Mouse (Mus musculus) heart, postnatal 0 days (tissue): Measurements from ENCODE around the gene Lmntd1. TPM values are rescaled to one million over a fixed set of nuclear protein-coding genes. Genes with fewer than 3 reads are reported as not detected.

Source experiments
- ATAC-seq: fragments of 200-750 bp; cut with Nextera tagmentation; 2 replicates; pipeline ENCODE4 v1.8.0; 2017; ENCODE audit warnings: low read depth, moderate number of reproducible peaks, moderate library complexity; ENCODE audit not compliant: insufficient read depth
- DNase-seq: peaks from one replicate; pipeline ENCODE4 v3.0.0-alpha.2; 2016; ENCODE audit warnings: low spot score
- H3K27ac ChIP-seq: fragments of 300-500 bp; sonication (generic); 2 replicates; pipeline ENCODE4 v1.5.1; 2014; ENCODE audit warnings: low read depth, mild to moderate bottlenecking
- H3K27me3 ChIP-seq: fragments of 300-500 bp; sonication (generic); 2 replicates; pipeline ENCODE4 v1.6.1; 2014; ENCODE audit warnings: low read length, mixed read lengths; ENCODE audit not compliant: control insufficient read depth, insufficient read depth
- H3K36me3 ChIP-seq: fragments of 300-500 bp; sonication (generic); replicated peaks from 2 replicates; pipeline ENCODE4 v1.6.1; 2014; ENCODE audit warnings: low read length, mixed read lengths; ENCODE audit not compliant: control insufficient read depth, insufficient read depth
- H3K4me1 ChIP-seq: fragments of 300-500 bp; sonication (generic); 2 replicates; pipeline ENCODE4 v1.6.1; 2014; ENCODE audit warnings: antibody characterized with exemption; ENCODE audit not compliant: control insufficient read depth, insufficient read depth
- H3K4me2 ChIP-seq: fragments of 300-500 bp; sonication (generic); 2 replicates; pipeline ENCODE4 v1.6.1; 2014; ENCODE audit warnings: low read depth, mild to moderate bottlenecking, low read length, moderate library complexity
- H3K4me3 ChIP-seq: fragments of 300-500 bp; sonication (generic); 2 replicates; pipeline ENCODE4 v1.5.1; 2014; ENCODE audit warnings: low read depth, low read length
- H3K9ac ChIP-seq: fragments of 300-500 bp; sonication (generic); replicated peaks from 2 replicates; pipeline ENCODE4 v1.6.1; 2014; ENCODE audit warnings: low read depth, low read length, mixed read lengths
- H3K9me3 ChIP-seq: fragments of 300-500 bp; sonication (generic); replicated peaks from 2 replicates; pipeline ENCODE4 v1.6.1; 2016; ENCODE audit warnings: low read length; ENCODE audit not compliant: control insufficient read depth
- CTCF ChIP-seq: IDR thresholded peaks from 2 replicates; pipeline ENCODE4 v1.5.1; 2016; ENCODE audit warnings: antibody characterized with exemption, control low read depth, low read depth
- EP300 ChIP-seq: IDR thresholded peaks from 2 replicates; pipeline ENCODE4 v1.6.1; 2016; ENCODE audit warnings: antibody characterized with exemption, low read depth
- WGBS: fragments of 180-500 bp; shearing (Covaris S2); extraction: QIAGEN DNeasy Blood & Tissue Kit; methylation state at CpG from one replicate; pipeline ENCODE4 v1.1.7; 2014; 5-methylcytosine and 5-hydroxymethylcytosine counted together
- polyA plus RNA-seq: library from polyadenylated mRNA; unstranded; fragments of >200 nt; fragmentation: Nextera tagmentation; extraction: Ambion mirVana; gene quantifications from 2 replicates; pipeline ENCODE4 v1.2.1, GENCODE M21; 2015
- total RNA-seq: library from RNA; depleted of rRNA; stranded (reverse); fragments of >200 nt; gene quantifications from 2 replicates; pipeline ENCODE4 v1.2.3, GENCODE M21; 2014; ENCODE audit warnings: low replicate concordance

The Lmntd1 gene
- total and polyA plus RNA-seq, 2 experiments from 2014 or later = 4.5 to 9.8 TPM

DNA sequence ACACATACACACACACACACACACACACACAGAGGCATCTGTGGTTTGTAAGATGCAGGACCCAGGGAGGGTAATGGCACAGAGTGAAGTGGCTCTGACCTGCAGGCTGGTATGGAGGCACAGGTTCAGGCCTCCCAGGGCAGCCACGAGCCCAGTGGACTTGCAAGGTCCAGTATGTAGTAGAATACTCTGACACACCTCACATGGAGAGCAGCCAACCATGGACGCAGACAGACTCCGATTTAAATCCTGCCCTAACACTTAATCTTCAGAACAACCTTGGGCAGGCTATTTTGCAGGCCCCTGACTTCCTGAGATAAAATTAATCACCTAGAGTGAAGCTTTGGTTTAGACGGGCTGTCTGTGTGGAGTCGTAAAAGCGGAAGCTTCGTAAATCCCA is 20.1 kb downstream of the Lmntd1 start:
- Histone ChIP-seq H3K27me3 (no peaks in the 10 kb centered on the region), H3K9ac (no peak overlapping the region), H3K4me2 (no peak overlapping the region), H3K9me3 (no peaks in the 10 kb centered on the region), H3K27ac (no peak overlapping the region), H3K4me1 (no peaks in the 10 kb centered on the region), H3K36me3 (no peaks in the 10 kb centered on the region), H3K4me3 (no peak overlapping the region)
- DNase-seq (no peak), ATAC-seq (no peak)
- 52% methylated on average over 7 of the region's 7 CpGs for WGBS
- no peak for TF ChIP-seq EP300
- TF ChIP-seq CTCF = no peak

DNA sequence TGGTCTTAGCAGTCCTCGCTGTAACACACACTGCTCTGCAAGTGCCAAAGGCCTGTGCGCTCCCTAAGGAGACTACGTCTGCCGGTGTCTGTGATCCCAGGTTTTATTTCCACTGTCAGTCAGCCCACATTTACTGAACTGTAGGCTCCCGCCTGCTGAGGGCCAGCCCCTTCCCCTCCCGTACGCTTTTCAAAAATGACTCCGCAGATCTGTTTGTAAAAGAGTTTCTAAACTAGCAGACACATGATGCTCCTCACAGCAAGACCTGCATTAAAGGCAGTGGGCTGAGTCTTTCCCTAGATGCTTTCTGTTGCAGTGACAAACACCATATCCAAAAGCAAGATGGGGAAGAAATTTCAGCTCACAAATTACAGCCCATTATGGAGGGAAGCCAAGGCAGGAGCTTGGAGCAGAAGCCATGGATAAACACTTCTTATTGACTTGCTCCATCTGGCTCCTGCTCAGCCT is 21.6 kb downstream of the Lmntd1 start:
- ATAC-seq = no peak

DNA sequence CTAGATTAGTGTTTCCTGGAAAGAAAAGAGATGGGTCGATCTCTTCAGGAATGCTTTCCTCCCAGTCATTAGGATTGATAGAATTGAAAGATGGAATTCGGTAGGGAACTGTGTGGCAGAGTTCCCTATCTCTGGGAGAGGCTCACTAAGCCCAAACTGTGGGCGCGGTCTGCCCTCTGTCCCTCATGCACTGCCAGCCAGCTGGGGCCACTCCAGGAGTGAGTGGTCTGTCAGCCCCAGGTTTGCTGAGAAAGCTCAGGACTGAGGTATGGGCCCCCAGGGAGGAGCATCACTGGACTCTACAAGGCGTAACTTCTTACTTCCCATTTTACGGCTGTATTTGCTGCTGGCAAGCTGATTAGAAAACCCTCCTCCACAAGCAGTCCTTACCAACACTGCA is 22.1 kb downstream of the Lmntd1 start:
- no peak overlapping the region for H3K4me2 ChIP-seq
- ATAC-seq (no peak), DNase-seq (no peak)
- H3K27ac ChIP-seq = no peak overlapping the region
- no peaks in the 10 kb centered on the region for H3K4me1 ChIP-seq
- no peak overlapping the region for H3K4me3 ChIP-seq
- no peaks in the 10 kb centered on the region for H3K27me3 ChIP-seq
- no peak overlapping the region for H3K9ac ChIP-seq
- 69% methylated on average over 6 of the region's 6 CpGs for WGBS
- no peaks in the 10 kb centered on the region for H3K36me3 ChIP-seq
- no peak for TF ChIP-seq CTCF
- TF ChIP-seq EP300 = no peak
- no peaks in the 10 kb centered on the region for H3K9me3 ChIP-seq

More for the DNA sequence above, 21.6 kb downstream of the Lmntd1 start:
- Histone ChIP-seq H3K4me2 (no peak overlapping the region), H3K27me3 (no peaks in the 10 kb centered on the region), H3K4me1 (no peaks in the 10 kb centered on the region), H3K36me3 (no peaks in the 10 kb centered on the region), H3K9ac (no peak overlapping the region), H3K27ac (no peak overlapping the region), H3K4me3 (no peak overlapping the region), H3K9me3 (no peaks in the 10 kb centered on the region)
- 69% methylated on average over 8 of the region's 8 CpGs for WGBS
- no peak for TF ChIP-seq EP300
- TF ChIP-seq CTCF = no peak
- DNase-seq = no peak

DNA sequence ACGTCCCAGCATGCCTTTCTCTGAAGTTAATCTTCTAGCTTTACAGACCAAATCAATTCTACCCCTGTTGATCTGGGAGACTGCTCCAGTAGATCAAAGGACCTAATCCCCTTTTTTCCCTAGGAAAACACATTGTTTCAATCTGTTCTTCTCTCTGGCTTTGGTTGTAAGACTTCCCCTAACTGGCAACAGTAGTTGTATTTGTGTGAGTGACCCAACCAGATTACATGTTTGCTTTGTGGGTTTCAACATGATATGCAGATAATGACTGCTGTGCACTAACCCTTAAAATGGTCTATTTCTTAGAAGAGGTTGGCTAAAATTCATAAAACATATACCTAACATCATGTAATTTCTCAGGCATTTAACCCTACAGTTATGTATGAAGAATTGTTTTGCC is 22.5 kb downstream of the Lmntd1 start:
- no peak overlapping the region for H3K27ac ChIP-seq

DNA sequence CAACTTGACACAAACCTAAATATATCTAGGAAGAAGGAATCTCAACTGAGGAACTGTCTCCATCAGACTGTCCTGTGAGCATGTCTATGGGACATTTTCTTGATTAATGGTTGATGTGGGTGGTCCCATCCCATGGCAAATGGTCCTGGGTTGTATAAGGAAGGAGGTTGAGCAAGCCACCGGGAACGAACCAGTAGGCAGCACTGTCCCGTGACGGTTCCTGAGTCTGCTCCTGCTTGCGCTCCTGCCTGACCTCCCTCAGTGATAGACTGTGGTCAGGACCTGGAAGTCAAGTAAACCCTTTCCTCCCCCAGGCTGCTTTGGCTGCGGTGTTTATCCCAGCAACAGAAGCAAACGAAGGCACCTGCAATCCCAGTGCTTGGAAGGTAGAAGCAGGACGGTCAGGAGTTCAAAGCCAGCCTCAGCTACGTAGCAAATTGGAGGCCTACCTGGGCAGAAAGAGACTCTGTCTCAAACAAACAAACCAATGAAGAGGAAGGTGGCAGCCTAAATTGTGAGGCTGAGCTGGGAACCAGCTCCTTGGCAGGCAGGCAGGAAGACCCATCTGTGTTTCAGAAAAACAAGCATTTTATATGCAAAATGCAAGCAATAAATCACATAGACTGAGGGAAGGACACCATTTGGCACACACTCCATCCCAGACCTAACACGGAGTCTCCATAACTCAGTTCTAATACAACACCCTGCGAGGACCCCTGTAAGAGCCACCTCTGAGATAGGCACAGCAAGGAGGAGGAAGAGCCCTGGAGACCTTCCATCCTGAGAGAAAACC is 23.4 kb downstream of the Lmntd1 start:
- Histone ChIP-seq H3K4me1 (no peaks in the 10 kb centered on the region), H3K36me3 (no peaks in the 10 kb centered on the region), H3K4me2 (no peak overlapping the region), H3K9me3 (no peaks in the 10 kb centered on the region), H3K27me3 (no peaks in the 10 kb centered on the region), H3K27ac (no peak overlapping the region), H3K4me3 (no peak overlapping the region), H3K9ac (no peak overlapping the region)
- ATAC-seq = no peak
- no peak for TF ChIP-seq EP300
- no peak for TF ChIP-seq CTCF
- WGBS = 89% methylated on average over 11 of the region's 11 CpGs
- DNase-seq = no peak

More for the DNA sequence above, 22.5 kb downstream of the Lmntd1 start:
- TF ChIP-seq EP300 (no peak), CTCF (no peak)
- ATAC-seq (no peak), DNase-seq (no peak)
- H3K27me3 ChIP-seq = no peaks in the 10 kb centered on the region
- H3K9ac ChIP-seq = no peak overlapping the region
- no peak overlapping the region for H3K4me3 ChIP-seq
- no peaks in the 10 kb centered on the region for H3K4me1 ChIP-seq
- no peak overlapping the region for H3K4me2 ChIP-seq
- 94% methylated on average over 1 of the region's 1 CpGs for WGBS
- H3K36me3 ChIP-seq = no peaks in the 10 kb centered on the region
- no peaks in the 10 kb centered on the region for H3K9me3 ChIP-seq
